Mouse (Mus musculus): ENCODE results near the gene Ackr2. TPM values are rescaled to one million over a fixed set of nuclear protein-coding genes. Genes with fewer than 3 reads are reported as not detected.

The Ackr2 gene
- 0.29 and 0.72 TPM in 2 replicates for polyA plus RNA-seq (2012; rRNA removed; ENCODE audit: low replicate concordance)

DNA sequence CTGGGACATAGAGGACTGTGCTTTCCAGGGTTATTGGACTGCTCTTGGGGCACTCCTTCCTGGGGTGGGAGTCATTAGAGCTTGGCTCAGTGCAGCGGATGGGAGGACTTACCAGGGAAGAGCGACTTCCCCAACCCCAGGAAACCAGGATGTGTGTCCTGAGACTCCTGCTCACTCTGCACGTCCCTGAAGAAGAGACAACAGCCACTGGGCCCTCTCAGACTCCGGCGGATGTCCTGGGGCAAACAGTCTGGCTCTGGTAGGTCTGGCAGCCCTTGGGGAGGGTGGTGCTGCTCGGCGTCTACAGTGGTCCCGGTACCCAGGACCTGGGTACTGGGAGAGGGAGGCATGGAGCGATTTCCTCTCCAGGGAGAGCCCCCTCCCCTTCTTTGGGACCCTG is at the start of gene Ackr2:
TSS of gene Ackr2 (plus strand) at position 111 of the 400 bp plus-strand sequence.

DNA sequence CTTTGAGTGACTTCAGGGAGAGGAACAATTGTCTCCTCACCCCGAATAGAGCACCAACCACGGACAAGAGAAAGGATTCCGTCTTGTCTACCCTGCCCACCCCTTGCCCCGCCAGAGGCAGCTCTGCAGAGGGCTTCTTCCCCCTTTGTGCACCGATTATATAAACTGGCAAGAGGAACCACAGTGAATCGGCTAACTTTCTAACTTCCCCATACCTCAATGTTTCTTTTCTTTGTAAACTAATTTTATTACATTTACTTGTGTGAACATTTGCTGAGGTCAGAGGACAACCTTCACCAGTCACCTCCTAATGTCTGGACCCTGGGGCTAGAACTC is 40.0 kb upstream of the Ackr2 start, which contains the start of gene Higd1a:
TSS of gene Higd1a (minus strand) at position 210 of the 336 bp plus-strand sequence.

DNA sequence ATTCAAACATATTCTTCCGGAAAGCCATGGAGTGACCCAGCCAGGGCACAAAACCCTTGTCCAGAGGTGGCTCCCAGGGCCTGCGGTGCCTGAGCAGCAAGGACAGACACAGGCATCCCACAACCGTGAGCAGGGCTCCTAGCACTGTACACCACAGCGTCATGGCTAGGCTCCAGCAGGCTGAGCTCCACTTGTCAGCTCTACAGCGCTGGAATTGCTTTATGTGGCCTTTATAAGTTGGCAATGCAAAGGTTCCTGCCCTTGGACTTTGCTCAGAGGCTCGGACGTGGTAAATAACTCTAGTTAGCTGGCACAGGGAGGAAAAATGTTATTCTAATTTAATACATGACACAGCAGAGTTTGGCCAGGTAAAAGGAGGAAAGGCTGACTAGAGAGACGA is 17.9 kb downstream of the Ackr2 start, which contains the start of gene Cyp8b1:
TSS of gene Cyp8b1 (minus strand) at position 204 of the 400 bp plus-strand sequence.

DNA sequence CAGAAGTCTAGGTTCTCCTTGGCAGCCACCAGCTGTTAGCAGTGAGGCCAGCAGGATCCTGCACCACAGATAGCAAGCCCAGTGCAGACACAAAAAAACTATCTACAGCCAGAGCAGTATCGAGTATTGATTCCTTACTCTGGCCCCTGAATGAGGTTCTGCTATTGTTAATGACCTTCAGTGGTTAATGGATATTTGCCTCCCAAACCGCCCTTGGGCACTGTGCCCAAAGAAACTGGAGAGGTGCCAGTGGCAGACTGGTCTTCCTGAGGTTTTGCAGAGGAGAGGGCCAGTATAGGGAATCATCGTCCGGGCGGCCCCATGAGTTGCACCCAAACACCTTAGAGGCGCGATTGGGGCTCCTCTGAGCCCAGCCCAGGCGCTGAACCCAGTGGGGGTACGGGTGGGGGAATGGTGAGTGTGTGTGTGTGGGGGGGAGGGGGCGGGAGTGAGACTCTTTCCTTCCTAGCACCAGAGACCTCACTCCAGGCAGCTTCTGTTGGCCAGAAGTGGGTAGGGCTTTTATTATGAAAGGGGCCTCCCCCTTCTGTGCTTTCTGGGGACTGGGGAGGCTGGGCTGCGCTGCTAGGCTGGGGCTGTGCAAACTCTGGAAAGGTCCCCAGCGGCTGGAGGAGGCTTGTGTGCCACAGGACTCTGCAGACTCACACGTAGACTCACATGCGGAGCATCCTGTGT is 52.4 kb downstream of the Ackr2 start, which contains the start of gene Fam198a:
TSS of gene Fam198a (plus strand) at position 571 of the 696 bp plus-strand sequence.

Other genes with a start within 250 kb of the Ackr2 start
- gene Sec22c, start 192.9 kb upstream of the Ackr2 start, polyA plus RNA-seq (2012; rRNA removed; ENCODE audit: low replicate concordance), result 26.9 and 64.4 TPM in 2 replicates
- gene Ss18l2, start 188.0 kb upstream of the Ackr2 start, polyA plus RNA-seq (2012; rRNA removed; ENCODE audit: low replicate concordance), result 10.8 and 21.9 TPM in 2 replicates
- 15.7 and 24.4 TPM in 2 replicates for gene Nktr, start 179.2 kb upstream of the Ackr2 start, polyA plus RNA-seq (2012; rRNA removed; ENCODE audit: low replicate concordance)
- 7.4 and 9.3 TPM in 2 replicates for gene Zfp651, start 139.0 kb upstream of the Ackr2 start, polyA plus RNA-seq (2012; rRNA removed; ENCODE audit: low replicate concordance)
- 0.04 TPM in 1 of 2 replicates, not detected in the other for gene Klhl40, start 120.7 kb upstream of the Ackr2 start, polyA plus RNA-seq (2012; rRNA removed; ENCODE audit: low replicate concordance)
- 6.4 and 7.4 TPM in 2 replicates for gene Hhatl, start 105.8 kb upstream of the Ackr2 start, polyA plus RNA-seq (2012; rRNA removed; ENCODE audit: low replicate concordance)
- gene Ccdc13, start 58.9 kb upstream of the Ackr2 start, polyA plus RNA-seq (2012; rRNA removed; ENCODE audit: low replicate concordance), result 0.09 TPM in 1 of 2 replicates, not detected in the other
- gene Higd1a, start 40.0 kb upstream of the Ackr2 start, polyA plus RNA-seq (2012; rRNA removed; ENCODE audit: low replicate concordance), result 5.6 and 14.9 TPM in 2 replicates
- gene Cyp8b1, start 17.9 kb downstream of the Ackr2 start, polyA plus RNA-seq (2012; rRNA removed; ENCODE audit: low replicate concordance), result not detected in 2 replicates
- 0.14 and 0.47 TPM in 2 replicates for gene Fam198a, start 52.6 kb downstream of the Ackr2 start, polyA plus RNA-seq (2012; rRNA removed; ENCODE audit: low replicate concordance)
- gene Pomgnt2, start 98.8 kb downstream of the Ackr2 start, polyA plus RNA-seq (2012; rRNA removed; ENCODE audit: low replicate concordance), result 9.2 and 10.8 TPM in 2 replicates
- 23.4 and 33.2 TPM in 2 replicates for gene Snrk, start 218.9 kb downstream of the Ackr2 start, polyA plus RNA-seq (2012; rRNA removed; ENCODE audit: low replicate concordance)